Comparison of ENCODE assay signal across 17 mouse cellular contexts in genomic region chr12:99052599-99052998, GRCm38 (mm10).
DNase-seq lines count a peak whose midpoint lies in the region; ATAC-seq and TF ChIP-seq lines count a peak whose summit lies in the region.
"Had no signal": no experiment of that assay in that cellular context is flagged by ENCODE, and none has a peak within 500 bp of the region (broad histone marks: within the 10 kb centered on the region; RNA-seq: fewer than 3 reads in every experiment).

No protein-coding gene starts in this region.

- intact Hi-C loops in left cerebral cortex, postnatal 14 days (cut with DNase I) = no loop called here

- no peak for TF ChIP-seq CTCF in hindbrain, postnatal 0 days (IDR thresholded peaks at IDR 0.05; ENCODE audit: low read depth)

- no peaks in the 10 kb centered on the region for H3K27me3 ChIP-seq in hindbrain, postnatal 0 days (ENCODE audit: insufficient read depth, low read length)
- no peaks in the 10 kb centered on the region; the same call in 1 of the 2 replicates for H3K27me3 ChIP-seq in hindbrain, embryonic 12.5 days
- H3K27me3 ChIP-seq: embryonic facial prominence, embryonic 13.5 days had no signal

- no peak overlapping the region for H3K9ac ChIP-seq in hindbrain, postnatal 0 days (replicated peaks; ENCODE audit: low read length)
- H3K9ac ChIP-seq in hindbrain, embryonic 12.5 days = no peak overlapping the region
- H3K9ac ChIP-seq: embryonic facial prominence, embryonic 13.5 days; forebrain, embryonic 13.5 days; hindbrain, embryonic 15.5 days; liver, embryonic 14.5 days; neural tube, embryonic 12.5 days had no signal

- H3K4me1 ChIP-seq in hindbrain, postnatal 0 days (ENCODE audit: insufficient read depth, low read length) = no peaks in the 10 kb centered on the region
- no peaks in the 10 kb centered on the region for H3K4me1 ChIP-seq in hindbrain, embryonic 12.5 days
- H3K4me1 ChIP-seq: embryonic facial prominence, embryonic 13.5 days; forebrain, embryonic 13.5 days; hindbrain, embryonic 15.5 days; neural tube, embryonic 12.5 days had no signal

- no peaks in the 10 kb centered on the region for H3K9me3 ChIP-seq in hindbrain, postnatal 0 days (ENCODE audit: low read length)
- no peaks in the 10 kb centered on the region for H3K9me3 ChIP-seq in hindbrain, embryonic 12.5 days (replicated peaks)
- H3K9me3 ChIP-seq: embryonic facial prominence, embryonic 13.5 days; forebrain, embryonic 13.5 days; hindbrain, embryonic 15.5 days; neural tube, embryonic 12.5 days had no signal

- H3K4me2 ChIP-seq in hindbrain, postnatal 0 days (ENCODE audit: low read depth, low read length) = no peak overlapping the region
- no peak overlapping the region for H3K4me2 ChIP-seq in hindbrain, embryonic 12.5 days (replicated peaks)
- H3K4me2 ChIP-seq: embryonic facial prominence, embryonic 13.5 days; forebrain, embryonic 13.5 days; hindbrain, embryonic 15.5 days; neural tube, embryonic 12.5 days had no signal

- no peak overlapping the region for H3K27ac ChIP-seq in hindbrain, postnatal 0 days
- no peak overlapping the region for H3K27ac ChIP-seq in hindbrain, embryonic 12.5 days
- H3K27ac ChIP-seq: embryonic facial prominence, embryonic 13.5 days; forebrain, embryonic 13.5 days; hindbrain, embryonic 15.5 days; liver, embryonic 14.5 days; neural tube, embryonic 12.5 days had no signal

- H3K4me3 ChIP-seq in hindbrain, postnatal 0 days (ENCODE audit: low read length) = no peak overlapping the region
- no peak overlapping the region for H3K4me3 ChIP-seq in hindbrain, embryonic 12.5 days
- H3K4me3 ChIP-seq: embryonic facial prominence, embryonic 13.5 days; forebrain, embryonic 13.5 days; hindbrain, embryonic 15.5 days; neural tube, embryonic 12.5 days had no signal

- WGBS in hindbrain, postnatal 0 days = 72% methylated on average over 7 of the region's 7 CpGs
- 87% methylated on average over 7 of the region's 7 CpGs for WGBS in hindbrain, embryonic 12.5 days

- ATAC-seq in hindbrain, postnatal 0 days = peak; percentile 74; the same call in 1 of the 2 replicates
- ATAC-seq in hindbrain, embryonic 12.5 days (ENCODE audit: low FRiP score) = no peak
- ATAC-seq in cerebellum, adult (ENCODE audit: insufficient number of reproducible peaks, low FRiP score, low TSS enrichment) = peak; percentile 96
- ATAC-seq: forebrain, embryonic 13.5 days had no signal

- H3K36me3 ChIP-seq in hindbrain, postnatal 0 days (ENCODE audit: insufficient read depth, low read length) = no peaks in the 10 kb centered on the region
- H3K36me3 ChIP-seq in hindbrain, embryonic 12.5 days = no peaks in the 10 kb centered on the region
- H3K36me3 ChIP-seq: embryonic facial prominence, embryonic 13.5 days; G1E; hindbrain, embryonic 15.5 days; neural tube, embryonic 12.5 days had no signal

- DNase-seq in hindbrain, postnatal 0 days (ENCODE audit: low spot score) = peak; percentile 65
- peak; percentile 31 for DNase-seq in Muller cell, postnatal 12 days (ENCODE audit: inconsistent ontology term)
- DNase-seq in cerebellum, postnatal 36 days = peak; percentile 73
- DNase-seq in layer of hippocampus, postnatal 36 days = no peak
- DNase-seq in thymus, postnatal 25 days = no peak
- DNase-seq in left cerebral cortex, postnatal 14 days (ENCODE audit: low spot score in 2 of 2) = no peak
- DNase-seq: gastrocnemius, postnatal 25 days; lung, postnatal 36 days; midbrain, embryonic 14.5 days had no signal

Comparison
In these comparisons a context has a peak if more than half of its experiments do, and no peak if none do; other contexts are left out.
1. DNase-seq: peak in hindbrain, postnatal 0 days (single experiment), Muller cell, postnatal 12 days (single experiment) and cerebellum, postnatal 36 days (2 of 2); none in layer of hippocampus, postnatal 36 days (0 of 2), thymus, postnatal 25 days (single experiment) and left cerebral cortex, postnatal 14 days (0 of 2).